Mouse (Mus musculus): Measurements from ENCODE around the gene Cdh23.

The Cdh23 gene

GRCm38 (mm10) chr10:60635568-60636295, 60.6 kb downstream of the Cdh23 start:
- DNase-seq (ENCODE audit: low spot score in 2 of 2): no peak

DNA sequence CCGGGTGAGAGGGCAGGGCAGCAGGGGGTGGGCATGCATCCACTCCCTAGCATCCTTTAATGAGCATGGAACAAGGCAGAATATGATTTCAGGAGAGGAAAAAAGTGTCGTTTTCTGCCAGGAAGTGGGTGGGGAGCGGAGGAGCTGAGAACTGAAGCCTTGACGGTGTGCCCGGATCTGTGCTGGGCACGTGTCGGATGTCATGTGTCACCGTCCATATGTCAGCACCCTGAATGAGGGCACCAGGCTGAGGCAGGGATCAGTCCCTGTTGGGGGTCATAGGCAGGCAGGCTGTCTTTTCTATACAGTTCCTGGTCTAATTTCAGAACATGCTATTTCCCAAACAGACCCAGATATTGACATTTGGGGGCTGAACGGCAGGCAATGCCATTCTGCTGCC, 61.9 kb downstream of the Cdh23 start:
- DNase-seq (ENCODE audit: low spot score in 2 of 2): peak; percentile 22 to 29

- no peak for DNase-seq (ENCODE audit: low spot score in 2 of 2)
These were observed 70.2 kb downstream of the Cdh23 start for GRCm38 (mm10) chr10:60626086-60626485.

DNA sequence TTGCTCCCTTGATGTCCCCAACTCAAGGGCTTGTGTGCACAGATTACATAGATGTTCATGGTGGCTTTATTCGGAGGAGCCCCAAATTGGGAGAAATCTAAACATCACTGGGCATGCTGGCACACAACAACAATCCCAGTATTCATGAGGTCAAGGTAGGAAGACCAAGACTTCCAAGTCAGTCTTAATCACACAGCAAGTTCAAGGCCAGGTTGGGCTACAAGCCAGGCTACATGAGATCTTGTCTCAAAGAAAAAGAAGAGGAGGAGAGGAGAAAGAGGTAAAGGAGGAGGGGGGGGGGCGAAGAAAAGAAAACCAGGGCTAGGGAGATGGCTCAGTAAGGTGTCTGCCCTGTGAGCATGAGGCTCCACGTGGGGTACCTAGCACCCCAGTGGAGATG, 70.8 kb downstream of the Cdh23 start:
- DNase-seq (ENCODE audit: low spot score in 2 of 2): no peak

GRCm38 (mm10) chr10:60624945-60625344, 71.3 kb downstream of the Cdh23 start:
- DNase-seq (ENCODE audit: low spot score in 2 of 2): no peak

- no peak for DNase-seq (ENCODE audit: low spot score in 2 of 2)
These were observed 72.0 kb downstream of the Cdh23 start for GRCm38 (mm10) chr10:60624217-60624708.

GRCm38 (mm10) chr10:60622836-60623235, 73.5 kb downstream of the Cdh23 start:
- DNase-seq (ENCODE audit: low spot score in 2 of 2): no peak

DNA sequence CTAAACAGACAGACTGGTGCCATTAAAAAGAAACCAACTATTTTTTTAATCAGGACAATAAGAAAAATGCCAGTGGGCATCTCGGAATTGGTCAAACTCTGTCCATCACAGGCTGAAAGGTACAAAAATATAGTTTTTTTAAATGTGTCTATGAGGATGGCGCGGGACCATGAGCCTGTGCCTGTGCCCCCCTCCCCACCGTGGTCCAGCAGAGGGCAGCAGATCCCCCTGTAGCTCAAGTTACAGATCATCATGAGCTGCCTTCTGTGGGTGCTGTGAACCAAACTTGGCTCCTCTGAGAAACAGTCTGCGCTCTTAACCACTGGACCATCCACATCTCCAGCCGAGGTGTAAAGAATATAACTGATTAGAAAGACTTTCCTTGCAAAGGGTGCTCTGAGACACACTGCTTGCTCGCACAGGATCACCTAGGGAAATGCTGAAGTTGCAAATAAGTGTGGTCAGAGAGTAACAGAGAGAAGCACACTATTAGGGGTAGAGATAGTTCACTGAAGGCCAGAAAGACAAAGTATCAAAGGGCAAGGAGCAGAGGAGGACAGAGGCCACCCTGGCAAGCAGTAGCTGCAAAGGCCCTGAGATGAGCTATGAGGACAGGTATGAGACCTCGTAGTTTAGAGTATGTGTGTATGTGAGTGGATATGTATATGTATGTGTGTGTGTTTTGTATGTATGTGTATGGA, 74.7 kb downstream of the Cdh23 start:
- no peak for DNase-seq (ENCODE audit: low spot score in 2 of 2)

- no peak for DNase-seq (ENCODE audit: low spot score in 2 of 2)
These were observed 80.4 kb downstream of the Cdh23 start for GRCm38 (mm10) chr10:60615898-60616297.

- DNase-seq (ENCODE audit: low spot score in 2 of 2): no peak
These were observed 83.4 kb downstream of the Cdh23 start for GRCm38 (mm10) chr10:60612893-60613292.

- no peak for DNase-seq (ENCODE audit: low spot score in 2 of 2)
These were observed 89.1 kb downstream of the Cdh23 start for GRCm38 (mm10) chr10:60607166-60607565.

- no peak for DNase-seq (ENCODE audit: low spot score in 2 of 2)
These were observed 89.6 kb downstream of the Cdh23 start for GRCm38 (mm10) chr10:60606661-60607060.

- DNase-seq (ENCODE audit: low spot score in 2 of 2): no peak
These were observed 94.1 kb downstream of the Cdh23 start for GRCm38 (mm10) chr10:60602235-60602634.

DNA sequence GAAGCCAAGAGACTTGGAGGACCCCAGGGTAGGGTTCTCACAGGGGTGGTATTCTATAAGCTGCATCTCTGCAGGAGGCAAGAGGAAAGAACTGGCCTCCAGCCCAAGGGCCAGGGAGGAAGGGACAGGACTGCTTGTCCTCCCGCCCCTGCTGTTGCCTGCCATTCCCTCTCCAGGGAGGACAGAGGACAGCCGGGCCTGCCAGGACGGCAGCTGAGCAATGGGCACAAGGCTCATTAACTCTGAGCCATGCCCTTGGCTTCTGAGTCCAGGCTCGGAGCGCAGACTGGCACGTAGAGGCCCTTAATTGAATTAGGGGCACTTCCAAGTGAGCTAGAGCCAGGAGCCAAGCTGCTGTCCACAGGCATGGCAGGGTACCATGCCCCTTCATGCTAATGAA, 101.1 kb downstream of the Cdh23 start:
- DNase-seq (ENCODE audit: low spot score in 2 of 2): peak in 1 of 2 experiments; percentile 4

GRCm38 (mm10) chr10:60592881-60593575, 103.3 kb downstream of the Cdh23 start:
- DNase-seq (ENCODE audit: low spot score in 2 of 2): peak in 1 of 2 experiments; percentile 8

GRCm38 (mm10) chr10:60591281-60591680, 105.0 kb downstream of the Cdh23 start:
- DNase-seq (ENCODE audit: low spot score in 2 of 2): no peak

DNA sequence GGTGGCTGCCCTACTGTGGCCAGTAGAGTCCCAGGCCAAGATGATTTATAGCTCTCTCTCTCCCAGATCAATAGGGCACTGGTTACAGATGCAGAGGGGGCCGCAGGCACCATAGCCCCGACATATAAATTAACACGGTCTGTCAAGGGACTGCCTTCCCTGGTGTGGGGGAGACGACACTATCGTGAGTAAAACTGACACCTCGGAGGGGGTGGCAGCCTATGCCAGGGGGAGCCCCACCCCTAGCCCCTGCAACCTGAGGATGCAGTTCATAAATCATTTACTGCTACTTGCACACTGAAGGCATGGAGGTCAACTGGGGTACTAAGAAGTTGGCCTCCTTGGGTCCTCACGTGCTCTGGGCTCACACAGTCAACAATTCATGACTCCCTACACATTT, 106.0 kb downstream of the Cdh23 start:
- DNase-seq (ENCODE audit: low spot score in 2 of 2): no peak

GRCm38 (mm10) chr10:60585691-60586090, 110.6 kb downstream of the Cdh23 start:
- DNase-seq (ENCODE audit: low spot score in 2 of 2): no peak

DNA sequence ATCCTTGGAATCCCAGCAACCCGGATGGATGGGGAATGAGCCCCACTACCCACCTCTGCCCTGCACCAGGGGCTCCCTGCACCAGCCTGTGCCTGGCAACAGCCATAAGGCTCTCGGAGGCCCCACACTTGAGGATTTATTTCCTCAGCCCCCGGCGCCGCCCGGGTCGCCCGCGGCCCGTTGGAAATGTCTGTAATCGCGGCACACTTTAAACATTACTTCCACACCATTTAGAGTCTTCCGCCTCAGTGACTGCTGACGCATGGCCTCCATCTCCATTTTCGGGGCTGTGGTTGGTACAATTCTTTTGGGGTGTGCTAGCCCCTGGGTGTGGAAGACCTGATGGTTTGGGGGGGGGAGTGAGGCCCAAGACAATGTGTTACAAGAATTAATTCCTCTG, 113.3 kb downstream of the Cdh23 start:
- DNase-seq (ENCODE audit: low spot score in 2 of 2): no peak

DNA sequence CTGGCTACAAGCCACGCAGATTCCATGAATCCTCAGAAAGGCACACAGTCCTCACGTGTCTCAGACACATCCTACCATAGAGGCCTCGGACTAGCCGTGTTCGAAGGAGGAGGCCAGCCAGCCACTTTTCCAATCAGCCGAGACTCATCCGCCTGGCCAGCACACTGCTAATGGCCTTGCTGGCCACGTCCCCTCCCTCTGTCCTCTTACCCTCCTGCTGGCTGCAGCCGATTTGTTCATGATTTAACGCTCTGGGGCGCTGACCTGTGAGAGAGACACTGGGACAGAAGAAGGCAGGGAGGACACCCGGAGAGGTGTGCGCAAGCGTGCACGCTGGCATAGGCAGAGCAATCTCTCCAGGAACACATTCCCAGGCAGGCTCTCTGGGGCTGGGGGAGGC, 115.6 kb downstream of the Cdh23 start:
- no peak for DNase-seq (ENCODE audit: low spot score in 2 of 2)

- no peak for DNase-seq (ENCODE audit: low spot score in 2 of 2)
These were observed 117.4 kb downstream of the Cdh23 start for GRCm38 (mm10) chr10:60578738-60579538.

Data from right cerebral cortex, adult 2 months (tissue).